Mouse (Mus musculus) G1E (cell line): ENCODE measurements around the gene Gstk1.

Experiments used
- CTCF ChIP-seq: IDR thresholded peaks from 2 replicates; pipeline ENCODE4 v1.5.1; 2012; ENCODE audit warnings: low read depth, low read length, inconsistent platforms, mixed read lengths
- GATA1 ChIP-seq: IDR thresholded peaks from 2 replicates; pipeline ENCODE4 v1.6.1; 2012; ENCODE audit warnings: borderline replicate concordance, low read length, inconsistent platforms, mixed read lengths
- TAL1 ChIP-seq: conservative IDR thresholded peaks from 2 replicates; pipeline ENCODE4 v1.6.1; 2012; ENCODE audit warnings: low read depth, low read length, inconsistent platforms, mixed read lengths

DNA sequence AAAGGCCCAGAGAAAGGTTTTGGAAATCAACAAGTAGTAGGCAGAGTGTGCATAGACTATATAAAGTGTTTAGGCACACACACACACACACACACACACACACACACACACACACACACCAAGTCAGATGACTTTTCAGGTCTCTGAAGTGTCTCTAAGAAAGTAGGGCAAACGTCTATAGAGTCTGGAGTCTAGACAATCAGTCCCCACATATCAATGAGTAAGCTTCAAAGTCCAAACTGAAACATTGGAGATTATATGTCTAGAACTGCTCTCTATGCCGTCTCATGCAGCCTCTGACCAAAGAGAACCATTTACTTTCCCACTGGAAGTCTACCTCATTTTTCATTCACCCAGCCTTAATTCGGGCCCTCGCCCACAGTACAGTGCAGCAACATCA, 20.7 kb upstream of the Gstk1 start:
- TF ChIP-seq CTCF (no peak), TAL1 (no peak), GATA1 (no peak)
